Mouse (Mus musculus) kidney, embryonic 16.5 days (tissue): Measurements from ENCODE around the gene Bach2. TPM values are rescaled to one million over a fixed set of nuclear protein-coding genes. Genes with fewer than 3 reads are reported as not detected.

Experiments
- ATAC-seq: fragments of 200-750 bp; cut with Nextera tagmentation; 2 replicates; pipeline ENCODE4 v1.8.0; 2017; ENCODE audit warnings: moderate TSS enrichment; ENCODE audit not compliant: low FRiP score, low TSS enrichment
- H3K27ac ChIP-seq: fragments of 300-500 bp; sonication (generic); 2 replicates; pipeline ENCODE4 v1.5.1; 2014; ENCODE audit warnings: low read length
- H3K27me3 ChIP-seq: fragments of 300-500 bp; sonication (generic); 2 replicates; pipeline ENCODE4 v1.6.1; 2014; ENCODE audit warnings: low read length, control low read depth, mixed read lengths; ENCODE audit not compliant: insufficient read depth
- H3K36me3 ChIP-seq: fragments of 300-500 bp; sonication (generic); 2 replicates; pipeline ENCODE4 v1.6.1; 2014; ENCODE audit warnings: low read length, control low read depth, mixed read lengths; ENCODE audit not compliant: insufficient read depth
- H3K4me1 ChIP-seq: fragments of 300-500 bp; sonication (generic); 2 replicates; pipeline ENCODE4 v1.6.1; 2014; ENCODE audit warnings: low read length, control low read depth, mixed read lengths; ENCODE audit not compliant: insufficient read depth
- H3K4me2 ChIP-seq: fragments of 300-500 bp; sonication (generic); replicated peaks from 2 replicates; pipeline ENCODE4 v1.6.1; 2014; ENCODE audit warnings: low read depth, low read length
- H3K4me3 ChIP-seq: fragments of 300-500 bp; sonication (generic); 2 replicates; pipeline ENCODE4 v1.5.1; 2014; ENCODE audit warnings: mild to moderate bottlenecking, low read length
- H3K9ac ChIP-seq: fragments of 300-500 bp; sonication (generic); replicated peaks from 2 replicates; pipeline ENCODE4 v1.6.1; 2014; ENCODE audit warnings: low read length
- H3K9me3 ChIP-seq: fragments of 300-500 bp; sonication (generic); 2 replicates; pipeline ENCODE4 v1.6.1; 2016; ENCODE audit warnings: low read length, control low read depth
- WGBS: fragments of 180-500 bp; shearing (Covaris S2); extraction: QIAGEN DNeasy Blood & Tissue Kit; methylation state at CpG from one replicate; pipeline ENCODE4 v1.1.7; 2014; 5-methylcytosine and 5-hydroxymethylcytosine counted together
- polyA plus RNA-seq: library from polyadenylated mRNA; unstranded; fragments of >200 nt; fragmentation: Nextera tagmentation; extraction: Ambion mirVana; gene quantifications from 2 replicates; pipeline ENCODE4 v1.2.1, GENCODE M21; 2015

The Bach2 gene
- polyA plus RNA-seq, 1 experiment from 2014 or later, result 7.9 TPM

GRCm38 (mm10) chr4:32386346-32386745 lies 147.7 kb downstream of the Bach2 start:
- 48% methylated on average over 10 of the region's 10 CpGs for WGBS
- Histone ChIP-seq H3K4me1 (peaks cover 40% of the 10 kb centered on the region), H3K4me3 (no peak overlapping the region), H3K9me3 (no peaks in the 10 kb centered on the region), H3K9ac (no peak overlapping the region), H3K27me3 (no peaks in the 10 kb centered on the region), H3K4me2 (no peak overlapping the region), H3K36me3 (no peaks in the 10 kb centered on the region), H3K27ac (no peak overlapping the region)
- ATAC-seq, result no peak

DNA sequence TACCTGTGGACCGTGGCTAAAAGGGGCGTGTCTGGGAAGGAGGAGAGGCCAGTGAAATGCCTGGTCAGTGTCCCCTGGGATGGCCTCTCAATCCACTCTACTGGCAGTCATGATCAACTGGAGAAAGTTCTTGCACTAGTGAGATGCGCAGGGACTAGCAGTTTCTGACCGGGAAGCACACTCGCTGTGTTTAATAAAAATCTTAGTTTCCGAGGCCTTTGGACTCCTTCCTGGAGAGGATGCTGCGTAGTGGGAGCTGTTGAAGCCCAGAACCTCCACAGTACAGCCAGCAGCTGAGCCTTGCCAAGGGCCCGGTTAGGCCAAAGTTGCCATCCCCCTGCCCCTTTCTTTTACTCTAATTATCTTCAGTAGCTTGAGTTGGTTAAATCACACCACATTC lies 148.3 kb downstream of the Bach2 start:
- H3K4me3 ChIP-seq, result no peak overlapping the region
- H3K27me3 ChIP-seq, result no peaks in the 10 kb centered on the region
- H3K4me1 ChIP-seq, result peaks cover 38% of the 10 kb centered on the region
- WGBS, result 75% methylated on average over 8 of the region's 8 CpGs
- H3K27ac ChIP-seq, result no peak overlapping the region
- no peak overlapping the region for H3K9ac ChIP-seq
- H3K4me2 ChIP-seq, result no peak overlapping the region
- no peak for ATAC-seq
- no peaks in the 10 kb centered on the region for H3K9me3 ChIP-seq
- H3K36me3 ChIP-seq, result no peaks in the 10 kb centered on the region

GRCm38 (mm10) chr4:32387479-32388240 lies 149.1 kb downstream of the Bach2 start:
- peak overlapping the region; percentile 9; the same call in 1 of the 2 replicates for H3K27ac ChIP-seq
- H3K4me2 ChIP-seq, result no peak overlapping the region
- peaks cover 32% of the 10 kb centered on the region for H3K4me1 ChIP-seq
- H3K27me3 ChIP-seq, result no peaks in the 10 kb centered on the region
- H3K36me3 ChIP-seq, result no peaks in the 10 kb centered on the region
- ATAC-seq, result peak; percentile 65
- WGBS, result 41% methylated on average over 11 of the region's 11 CpGs
- no peak overlapping the region for H3K9ac ChIP-seq
- H3K9me3 ChIP-seq, result no peaks in the 10 kb centered on the region
- H3K4me3 ChIP-seq, result no peak overlapping the region

GRCm38 (mm10) chr4:32388564-32388963 lies 150.0 kb downstream of the Bach2 start:
- Histone ChIP-seq H3K27ac (no peak overlapping the region), H3K9ac (no peak overlapping the region)

DNA sequence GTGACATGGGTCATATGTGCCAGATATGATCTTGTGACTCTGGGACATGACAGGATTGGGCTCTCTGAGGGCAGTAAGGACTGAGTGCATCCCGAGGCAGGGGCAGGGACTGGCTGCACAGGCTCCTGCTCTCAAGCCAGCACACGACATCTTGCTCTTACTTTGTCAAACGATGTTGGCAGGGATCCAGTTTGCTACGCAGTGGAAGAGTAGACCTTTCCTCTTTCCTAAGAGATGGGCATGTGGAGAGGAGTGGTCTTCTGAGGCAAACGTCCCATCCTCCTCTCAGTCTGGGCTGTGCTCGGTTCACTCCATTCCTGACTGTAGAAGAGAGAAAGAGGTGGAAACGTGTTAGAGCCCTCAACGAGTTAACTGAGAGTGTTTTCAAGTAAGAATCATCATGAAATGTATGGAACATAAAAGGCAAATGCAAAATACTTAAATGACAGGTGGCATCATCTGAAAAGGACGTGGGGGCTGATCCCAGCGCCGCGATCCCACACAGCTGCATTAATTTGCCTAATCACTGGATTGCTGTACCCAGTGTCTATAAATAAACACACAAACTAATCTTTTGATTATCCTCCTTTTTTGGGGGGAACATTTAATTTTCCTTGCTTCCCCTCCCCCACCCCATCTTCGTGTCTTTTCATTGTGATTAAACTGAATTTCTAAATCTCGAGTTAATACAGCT lies 150.7 kb downstream of the Bach2 start:
- H3K4me3 ChIP-seq, result no peak overlapping the region
- peaks cover 31% of the 10 kb centered on the region for H3K4me1 ChIP-seq
- no peak overlapping the region for H3K9ac ChIP-seq
- no peaks in the 10 kb centered on the region for H3K36me3 ChIP-seq
- WGBS, result 69% methylated on average over 14 of the region's 14 CpGs
- H3K4me2 ChIP-seq, result no peak overlapping the region
- H3K9me3 ChIP-seq, result no peaks in the 10 kb centered on the region
- H3K27me3 ChIP-seq, result no peaks in the 10 kb centered on the region
- ATAC-seq, result no peak
- no peak overlapping the region for H3K27ac ChIP-seq

More at GRCm38 (mm10) chr4:32388564-32388963, 150.0 kb downstream of the Bach2 start:
- Histone ChIP-seq H3K4me1 (peaks cover 31% of the 10 kb centered on the region), H3K4me2 (no peak overlapping the region), H3K36me3 (no peaks in the 10 kb centered on the region), H3K9me3 (no peaks in the 10 kb centered on the region), H3K4me3 (no peak overlapping the region), H3K27me3 (no peaks in the 10 kb centered on the region)
- WGBS, result 73% methylated on average over 9 of the region's 9 CpGs
- no peak for ATAC-seq

DNA sequence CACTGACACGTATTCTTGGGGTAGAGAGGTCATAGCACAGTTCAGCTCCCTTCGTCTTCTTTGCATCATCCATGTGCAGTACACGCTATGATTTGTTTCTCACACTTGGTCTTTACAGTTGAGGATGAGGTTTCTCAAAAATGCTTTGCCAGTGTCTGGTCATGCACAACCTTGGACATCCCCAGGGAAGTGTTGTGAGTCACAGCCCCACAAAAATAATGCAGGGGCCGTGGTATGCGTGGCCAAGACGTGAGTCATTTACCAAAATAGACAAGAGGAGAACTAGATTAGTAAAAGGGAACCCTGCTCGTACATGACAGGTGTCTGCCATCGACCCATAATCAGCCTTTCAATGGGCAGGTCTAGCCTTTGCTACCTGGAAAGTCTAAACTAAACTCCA lies 152.7 kb downstream of the Bach2 start:
- no peak overlapping the region for H3K9ac ChIP-seq
- H3K4me2 ChIP-seq, result no peak overlapping the region
- H3K4me3 ChIP-seq, result no peak overlapping the region
- H3K36me3 ChIP-seq, result no peaks in the 10 kb centered on the region
- no peak overlapping the region for H3K27ac ChIP-seq
- H3K4me1 ChIP-seq, result peaks cover 29% of the 10 kb centered on the region
- no peak for ATAC-seq
- H3K27me3 ChIP-seq, result no peaks in the 10 kb centered on the region
- 94% methylated on average over 8 of the region's 8 CpGs for WGBS
- H3K9me3 ChIP-seq, result no peaks in the 10 kb centered on the region

GRCm38 (mm10) chr4:32393226-32393625 lies 154.6 kb downstream of the Bach2 start:
- 79% methylated on average over 3 of the region's 3 CpGs for WGBS
- no peaks in the 10 kb centered on the region for H3K9me3 ChIP-seq
- H3K36me3 ChIP-seq, result no peaks in the 10 kb centered on the region
- ATAC-seq, result no peak
- no peak overlapping the region for H3K4me2 ChIP-seq
- peaks cover 10% of the 10 kb centered on the region; the same call in 1 of the 2 replicates for H3K4me1 ChIP-seq
- no peak overlapping the region for H3K9ac ChIP-seq
- H3K4me3 ChIP-seq, result no peak overlapping the region
- no peak overlapping the region for H3K27ac ChIP-seq
- no peaks in the 10 kb centered on the region for H3K27me3 ChIP-seq

DNA sequence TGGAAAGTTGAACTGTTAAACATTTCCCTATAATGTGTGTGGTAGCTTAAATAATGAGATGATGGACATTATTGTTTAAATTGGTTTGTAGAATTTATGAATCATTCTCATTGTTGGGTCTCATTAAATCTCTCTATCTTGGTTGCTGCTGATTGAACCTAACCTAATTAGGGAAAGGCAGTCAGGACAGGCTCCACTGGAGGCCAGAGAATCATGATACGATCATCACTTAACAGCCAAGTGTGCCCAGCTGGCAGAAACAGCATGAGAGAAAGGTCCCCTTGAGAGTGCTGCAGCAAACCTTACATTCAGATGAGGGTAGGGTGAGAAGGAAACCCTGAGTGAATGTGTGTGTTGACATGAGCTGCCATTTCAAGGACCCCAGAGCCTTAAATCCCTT lies 155.3 kb downstream of the Bach2 start:
- ATAC-seq, result no peak
- Histone ChIP-seq H3K27ac (no peak overlapping the region), H3K4me2 (no peak overlapping the region), H3K9me3 (no peaks in the 10 kb centered on the region), H3K36me3 (no peaks in the 10 kb centered on the region), H3K27me3 (no peaks in the 10 kb centered on the region), H3K9ac (no peak overlapping the region), H3K4me1 (peaks cover 3% of the 10 kb centered on the region; the same call in 1 of the 2 replicates), H3K4me3 (no peak overlapping the region)
- WGBS, result 83% methylated on average over 1 of the region's 1 CpGs

DNA sequence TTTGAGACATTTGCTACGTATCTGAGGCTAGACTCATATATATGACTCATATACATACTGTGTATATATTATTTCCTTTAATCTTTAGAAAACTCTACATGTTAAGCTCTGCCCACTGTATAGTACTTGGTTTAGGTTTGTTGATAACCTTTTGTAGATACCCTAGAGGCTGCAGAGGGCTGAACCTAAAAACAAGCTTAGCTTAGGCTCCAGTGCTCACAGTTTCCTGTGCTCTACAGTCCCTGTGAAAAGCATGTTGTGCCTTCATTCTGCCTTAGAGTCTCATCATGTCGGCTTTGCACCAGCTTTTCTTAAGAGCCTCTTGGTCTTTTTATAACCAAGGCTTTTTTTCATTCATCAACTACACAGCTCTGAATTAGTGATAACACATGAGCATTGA lies 156.2 kb downstream of the Bach2 start:
- Histone ChIP-seq H3K27ac (no peak overlapping the region), H3K9me3 (no peaks in the 10 kb centered on the region), H3K27me3 (no peaks in the 10 kb centered on the region), H3K36me3 (no peaks in the 10 kb centered on the region), H3K4me3 (no peak overlapping the region), H3K4me1 (0 out of 2 replicates have a peak, but pooled peaks cover 2% of the 10 kb centered on the region), H3K9ac (no peak overlapping the region), H3K4me2 (no peak overlapping the region)
- ATAC-seq, result no peak
- WGBS, result 87% methylated on average over 2 of the region's 2 CpGs

- Histone ChIP-seq H3K9me3 (no peaks in the 10 kb centered on the region), H3K4me2 (no peak overlapping the region), H3K27ac (no peak overlapping the region), H3K9ac (no peak overlapping the region), H3K27me3 (no peaks in the 10 kb centered on the region), H3K36me3 (no peaks in the 10 kb centered on the region), H3K4me1 (0 out of 2 replicates have a peak, but pooled peaks cover 3% of the 10 kb centered on the region), H3K4me3 (no peak overlapping the region)
- WGBS, result 88% methylated on average over 5 of the region's 5 CpGs
- no peak for ATAC-seq
Measured at GRCm38 (mm10) chr4:32401459-32401858, 162.9 kb downstream of the Bach2 start.
